Mouse (Mus musculus) natural killer cell, adult 2 months (primary cell): ENCODE data around the gene Pcgf3.

Experiments
- DNase-seq, 2 experiments: peaks; one replicate each; pipeline ENCODE4 v3.0.0; 2022; ENCODE audit warnings: low spot score in 2 of 2

Gene Pcgf3

GRCm38 (mm10) chr5:108554041-108554440 is 93.0 kb downstream of the Pcgf3 start:
- DNase-seq: no peak
